27 mouse cellular contexts compared by ENCODE assay signal in the genomic region with DNA sequence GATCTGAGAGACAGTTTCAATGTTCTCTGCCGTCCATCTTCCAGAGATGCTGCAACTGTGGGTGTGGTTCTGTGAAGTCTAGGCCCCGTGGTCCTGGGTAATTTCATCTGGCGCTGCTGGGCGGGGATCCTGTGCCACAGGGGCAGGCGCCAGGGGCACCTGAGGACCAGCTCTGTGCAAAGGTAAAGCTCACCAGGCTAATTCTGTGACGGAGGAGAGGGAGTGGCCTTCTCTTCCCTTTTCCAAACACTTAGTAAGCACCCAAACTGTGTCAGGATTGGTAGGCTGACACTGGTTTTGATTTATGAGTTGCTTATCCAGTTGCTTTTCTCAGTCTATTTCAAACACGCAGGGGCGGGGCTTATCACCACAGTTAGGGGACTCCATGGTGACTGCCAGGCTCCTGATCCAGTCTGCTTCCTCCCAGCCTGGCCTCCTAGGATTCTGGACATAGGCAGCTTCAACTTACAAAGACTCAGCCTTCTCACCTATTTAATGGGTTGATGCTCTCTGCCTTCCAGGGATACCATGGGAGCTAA. TPM values are rescaled to one million over a fixed set of nuclear protein-coding genes. Genes with fewer than 3 reads are reported as not detected.
A peak's percentile ranks its signal among the peaks of the same experiment; 100 is the strongest.
DNase-seq lines count a peak whose midpoint lies in the region; ATAC-seq and TF ChIP-seq lines count a peak whose summit lies in the region.
"Had no signal": no experiment of that assay in that cellular context is flagged by ENCODE, and none has a peak within 500 bp of the region (broad histone marks: within the 10 kb centered on the region; RNA-seq: fewer than 3 reads in every experiment).

No protein-coding gene starts in this region.

- WGBS in midbrain, embryonic 13.5 days = 77% methylated on average over 8 of the region's 8 CpGs
- 85% methylated on average over 8 of the region's 8 CpGs for WGBS in midbrain, embryonic 10.5 days
- WGBS in stomach, embryonic 14.5 days = 51% methylated on average over 8 of the region's 8 CpGs
- WGBS in stomach, postnatal 0 days = 42% methylated on average over 8 of the region's 8 CpGs

- H3K4me2 ChIP-seq in midbrain, embryonic 13.5 days (replicated peaks) = no peak overlapping the region
- no peak overlapping the region for H3K4me2 ChIP-seq in stomach, embryonic 14.5 days (replicated peaks; ENCODE audit: low read depth, low read length)
- H3K4me2 ChIP-seq in stomach, postnatal 0 days (replicated peaks; ENCODE audit: low read depth) = no peak overlapping the region
- H3K4me2 ChIP-seq: forebrain, embryonic 13.5 days; heart, embryonic 12.5 days; heart, embryonic 15.5 days; hindbrain, embryonic 13.5 days had no signal

- no peak for TF ChIP-seq EP300 in stomach, postnatal 0 days (optimal IDR thresholded peaks at IDR 0.05)

- H3K36me3 ChIP-seq in midbrain, embryonic 13.5 days = no peaks in the 10 kb centered on the region
- no peaks in the 10 kb centered on the region for H3K36me3 ChIP-seq in midbrain, embryonic 10.5 days
- H3K36me3 ChIP-seq in stomach, embryonic 14.5 days (ENCODE audit: control insufficient read depth, insufficient read depth, low read length) = no peaks in the 10 kb centered on the region
- no peaks in the 10 kb centered on the region for H3K36me3 ChIP-seq in stomach, postnatal 0 days (ENCODE audit: control insufficient read depth, insufficient read depth, low read length)
- H3K36me3 ChIP-seq: forebrain, embryonic 10.5 days; heart, embryonic 12.5 days; heart, embryonic 15.5 days; hindbrain, embryonic 10.5 days; hindbrain, embryonic 13.5 days had no signal

- H3K4me1 ChIP-seq in midbrain, embryonic 13.5 days (replicated peaks) = peaks cover 8% of the 10 kb centered on the region; the same call in 1 of the 2 replicates
- peaks cover 9% of the 10 kb centered on the region for H3K4me1 ChIP-seq in midbrain, embryonic 10.5 days
- peaks cover 6% of the 10 kb centered on the region; the same call in 1 of the 2 replicates for H3K4me1 ChIP-seq in stomach, embryonic 14.5 days (ENCODE audit: control insufficient read depth, insufficient read depth, low read length)
- H3K4me1 ChIP-seq in stomach, postnatal 0 days (replicated peaks; ENCODE audit: control insufficient read depth, insufficient read depth) = no peaks in the 10 kb centered on the region
- H3K4me1 ChIP-seq: heart, embryonic 12.5 days; heart, embryonic 15.5 days had no signal

- no peak for TF ChIP-seq CTCF in stomach, postnatal 0 days (IDR thresholded peaks at IDR 0.05; ENCODE audit: low read depth)

- 0 out of 2 replicates have a peak overlapping the region, but pooled peaks have one; percentile 14 for H3K9ac ChIP-seq in midbrain, embryonic 13.5 days (replicated peaks)
- no peak overlapping the region for H3K9ac ChIP-seq in stomach, embryonic 14.5 days (replicated peaks; ENCODE audit: low read depth, low read length)
- no peak overlapping the region for H3K9ac ChIP-seq in stomach, postnatal 0 days (ENCODE audit: low read length)
- H3K9ac ChIP-seq: forebrain, embryonic 13.5 days; heart, embryonic 12.5 days; heart, embryonic 15.5 days; hindbrain, embryonic 13.5 days had no signal

- ATAC-seq in midbrain, embryonic 13.5 days = no peak
- peak; percentile 46; the same call in 1 of the 2 replicates for ATAC-seq in stomach, embryonic 14.5 days (ENCODE audit: insufficient number of reproducible peaks, insufficient read depth, low FRiP score, low read depth)
- no peak for ATAC-seq in stomach, postnatal 0 days (ENCODE audit: low FRiP score, low TSS enrichment)
- ATAC-seq: activated CD4-positive, CD25-positive, alpha-beta regulatory T cell, adult 4 months; CD4-positive, CD25-positive, alpha-beta regulatory T cell, adult 4 months; forebrain, embryonic 13.5 days; forebrain, embryonic 16.5 days; hindbrain, embryonic 16.5 days had no signal

- DNase-seq in midbrain, embryonic 10.5 days (ENCODE audit: low spot score) = no peak
- DNase-seq in stomach, postnatal 0 days (ENCODE audit: low spot score) = peak; percentile 34
- no peak for DNase-seq in adrenal gland, postnatal 14 days
- no peak for DNase-seq in MN1 (ENCODE audit: low spot score)
- DNase-seq: adrenal gland, adult 8-10 months; adrenal gland, postnatal 36 days; cerebellum, adult 18-20 months; cerebellum, adult 9-10 months; cerebellum, postnatal 14 days; gastrocnemius, postnatal 14 days; heart, adult 18-20 months; heart, postnatal 10 days; heart, postnatal 36 days had no signal

- H3K9me3 ChIP-seq in midbrain, embryonic 13.5 days = no peaks in the 10 kb centered on the region
- no peaks in the 10 kb centered on the region for H3K9me3 ChIP-seq in midbrain, embryonic 10.5 days (replicated peaks)
- H3K9me3 ChIP-seq in stomach, embryonic 14.5 days (ENCODE audit: control insufficient read depth, low read depth, low read length) = no peaks in the 10 kb centered on the region
- H3K9me3 ChIP-seq in stomach, postnatal 0 days (ENCODE audit: control insufficient read depth, low read length) = no peaks in the 10 kb centered on the region
- H3K9me3 ChIP-seq: forebrain, embryonic 10.5 days; forebrain, embryonic 13.5 days; heart, embryonic 12.5 days; heart, embryonic 15.5 days; hindbrain, embryonic 10.5 days; hindbrain, embryonic 13.5 days had no signal

- H3K27me3 ChIP-seq in midbrain, embryonic 13.5 days = peaks cover 9% of the 10 kb centered on the region; the same call in 1 of the 2 replicates
- peaks cover 40% of the 10 kb centered on the region for H3K27me3 ChIP-seq in midbrain, embryonic 10.5 days (ENCODE audit: low read depth, poor library complexity, severe bottlenecking)
- no peaks in the 10 kb centered on the region for H3K27me3 ChIP-seq in stomach, embryonic 14.5 days (ENCODE audit: control insufficient read depth, insufficient read depth, low read length)
- no peaks in the 10 kb centered on the region for H3K27me3 ChIP-seq in stomach, postnatal 0 days (ENCODE audit: control insufficient read depth, insufficient read depth, low read length)

- no peak overlapping the region for H3K27ac ChIP-seq in midbrain, embryonic 13.5 days
- no peak overlapping the region for H3K27ac ChIP-seq in midbrain, embryonic 10.5 days (replicated peaks)
- no peak overlapping the region for H3K27ac ChIP-seq in stomach, embryonic 14.5 days (ENCODE audit: low read length)
- no peak overlapping the region for H3K27ac ChIP-seq in stomach, postnatal 0 days (replicated peaks)
- H3K27ac ChIP-seq: forebrain, embryonic 10.5 days; forebrain, embryonic 13.5 days; heart, embryonic 15.5 days; hindbrain, embryonic 10.5 days; hindbrain, embryonic 13.5 days had no signal

- H3K4me3 ChIP-seq in midbrain, embryonic 13.5 days (replicated peaks) = no peak overlapping the region
- no peak overlapping the region for H3K4me3 ChIP-seq in midbrain, embryonic 10.5 days
- H3K4me3 ChIP-seq in stomach, embryonic 14.5 days (ENCODE audit: low read depth, low read length) = no peak overlapping the region
- no peak overlapping the region for H3K4me3 ChIP-seq in stomach, postnatal 0 days (ENCODE audit: low read depth, low read length)
- H3K4me3 ChIP-seq: forebrain, embryonic 10.5 days; forebrain, embryonic 13.5 days; heart, embryonic 12.5 days; heart, embryonic 15.5 days; hindbrain, embryonic 10.5 days; hindbrain, embryonic 13.5 days had no signal

RNA-seq across cellular contexts. Expression of a gene that starts 17.6 kb away (rescaled TPM):
- 1.8 and 2.2 TPM in 2 replicates for polyA plus RNA-seq in midbrain, embryonic 13.5 days (2015; fragmentation: Nextera tagmentation; extraction: Ambion mirVana)
- 3.7 and 4.3 TPM in 2 replicates for polyA plus RNA-seq in midbrain, embryonic 10.5 days (2016; fragmentation: Nextera tagmentation; extraction: Ambion mirVana)
- polyA plus RNA-seq in stomach, embryonic 14.5 days (2014; fragmentation: Nextera tagmentation; extraction: Ambion mirVana) = 2.5 TPM in 2 replicates
- polyA plus RNA-seq in stomach, postnatal 0 days (2015; fragmentation: Nextera tagmentation; extraction: Ambion mirVana) = 1.4 and 2.1 TPM in 2 replicates
- total RNA-seq in adrenal gland, postnatal 14 days (2021) = 2.7 and 4.7 TPM in 2 replicates
- total RNA-seq: MEL had no signal
- polyA plus RNA-seq: activated CD4-positive, CD25-positive, alpha-beta regulatory T cell, adult 4 months; C2C12; CD4-positive, CD25-positive, alpha-beta regulatory T cell, adult 4 months had no signal

RNA-seq across cellular contexts. Expression of a gene that starts 20.1 kb away (rescaled TPM):
- polyA plus RNA-seq in midbrain, embryonic 13.5 days (2015; fragmentation: Nextera tagmentation; extraction: Ambion mirVana) = 0.09 TPM in 1 of 2 replicates, not detected in the other
- polyA plus RNA-seq in midbrain, embryonic 10.5 days (2016; fragmentation: Nextera tagmentation; extraction: Ambion mirVana) = 0.06 TPM in 1 of 2 replicates, not detected in the other
- 0.08 TPM in 1 of 2 replicates, not detected in the other for polyA plus RNA-seq in stomach, embryonic 14.5 days (2014; fragmentation: Nextera tagmentation; extraction: Ambion mirVana)
- polyA plus RNA-seq in stomach, postnatal 0 days (2015; fragmentation: Nextera tagmentation; extraction: Ambion mirVana) = 0.01 TPM in 1 of 2 replicates, not detected in the other
- total RNA-seq in adrenal gland, postnatal 14 days (2021) = 0.04 TPM in 1 of 2 replicates, not detected in the other
- total RNA-seq: heart, postnatal 10 days; MEL had no signal
- polyA plus RNA-seq: activated CD4-positive, CD25-positive, alpha-beta regulatory T cell, adult 4 months; CD4-positive, CD25-positive, alpha-beta regulatory T cell, adult 4 months; forebrain, embryonic 13.5 days; forebrain, embryonic 16.5 days; heart, embryonic 12.5 days; heart, embryonic 15.5 days had no signal

RNA-seq across cellular contexts. Expression of a gene that starts 40.8 kb away (rescaled TPM):
- polyA plus RNA-seq in midbrain, embryonic 13.5 days (2015; fragmentation: Nextera tagmentation; extraction: Ambion mirVana) = 2.3 and 3.2 TPM in 2 replicates
- polyA plus RNA-seq in midbrain, embryonic 10.5 days (2016; fragmentation: Nextera tagmentation; extraction: Ambion mirVana) = 0.70 and 0.74 TPM in 2 replicates
- 7.0 and 10.8 TPM in 2 replicates for polyA plus RNA-seq in stomach, embryonic 14.5 days (2014; fragmentation: Nextera tagmentation; extraction: Ambion mirVana)
- polyA plus RNA-seq in stomach, postnatal 0 days (2015; fragmentation: Nextera tagmentation; extraction: Ambion mirVana) = 3.6 and 4.0 TPM in 2 replicates
- 0.45 and 0.93 TPM in 2 replicates for total RNA-seq in adrenal gland, postnatal 14 days (2021)
- total RNA-seq: MEL had no signal
- polyA plus RNA-seq: activated CD4-positive, CD25-positive, alpha-beta regulatory T cell, adult 4 months; C2C12; CD4-positive, CD25-positive, alpha-beta regulatory T cell, adult 4 months had no signal
